Mouse (Mus musculus): ENCODE results near the gene Tmem52. TPM values are rescaled to one million over a fixed set of nuclear protein-coding genes. Genes with fewer than 3 reads are reported as not detected.
A peak's percentile ranks its signal among the peaks of the same experiment; 100 is the strongest.

The Tmem52 gene
- polyA plus RNA-seq, 1 experiment from 2014 or later = not detected

GRCm38 (mm10) chr4:155490990-155491504 is 22.1 kb downstream of the Tmem52 start, which contains the start of gene Gnb1:
Gnb1 (plus strand) TSS chr4:155491361.
- WGBS = under 1% methylated on average over 53 of the region's 60 CpGs
- H3K36me3 ChIP-seq (ENCODE audit: control insufficient read depth, insufficient read depth, low read length) = no peaks in the 10 kb centered on the region
- ATAC-seq (replicated peaks; ENCODE audit: low FRiP score) (peak; percentile 87), DNase-seq (ENCODE audit: low spot score) (peak; percentile 97)
- H3K9me3 ChIP-seq (ENCODE audit: control insufficient read depth, low read length) = no peaks in the 10 kb centered on the region
- H3K4me2 ChIP-seq (ENCODE audit: low read depth, low read length, severe bottlenecking) = peak within 1 kb of the TSS; percentile 80
- H3K27ac ChIP-seq (ENCODE audit: low read depth, low read length) = peak within 1 kb of the TSS; percentile 90
- peaks cover 6% of the 10 kb centered on the region for H3K4me1 ChIP-seq (replicated peaks; ENCODE audit: control insufficient read depth, insufficient read depth, low read length)
- peak within 1 kb of the TSS; percentile 99 for H3K4me3 ChIP-seq (ENCODE audit: low read depth, low read length)
- H3K27me3 ChIP-seq (ENCODE audit: control insufficient read depth, insufficient read depth, low read length) = no peaks in the 10 kb centered on the region
- H3K9ac ChIP-seq (ENCODE audit: low read length) = peak within 1 kb of the TSS; percentile 100

- H3K4me1 ChIP-seq (replicated peaks; ENCODE audit: control insufficient read depth, insufficient read depth, low read length) = peaks cover 6% of the 10 kb centered on the region
- H3K9ac ChIP-seq (ENCODE audit: low read length) = peak overlapping the region; percentile 100
- H3K4me2 ChIP-seq (ENCODE audit: low read depth, low read length, severe bottlenecking) = peak overlapping the region; percentile 73
- no peaks in the 10 kb centered on the region for H3K9me3 ChIP-seq (ENCODE audit: control insufficient read depth, low read length)
- peak overlapping the region; percentile 99 for H3K4me3 ChIP-seq (ENCODE audit: low read depth, low read length)
- no peaks in the 10 kb centered on the region for H3K27me3 ChIP-seq (ENCODE audit: control insufficient read depth, insufficient read depth, low read length)
- WGBS = under 1% methylated on average over 44 of the region's 54 CpGs
- H3K27ac ChIP-seq (ENCODE audit: low read depth, low read length) = peak overlapping the region; percentile 90
- DNase-seq (ENCODE audit: low spot score) (peak; percentile 78), ATAC-seq (replicated peaks; ENCODE audit: low FRiP score) (peak; percentile 62)
- no peaks in the 10 kb centered on the region for H3K36me3 ChIP-seq (ENCODE audit: control insufficient read depth, insufficient read depth, low read length)
Measured at GRCm38 (mm10) chr4:155491529-155492130, 22.7 kb downstream of the Tmem52 start.

GRCm38 (mm10) chr4:155492131-155492633 is 23.3 kb downstream of the Tmem52 start:
- Histone ChIP-seq H3K4me3 (ENCODE audit: low read depth, low read length) (peak overlapping the region; percentile 99), H3K9me3 (ENCODE audit: control insufficient read depth, low read length) (no peaks in the 10 kb centered on the region), H3K36me3 (ENCODE audit: control insufficient read depth, insufficient read depth, low read length) (no peaks in the 10 kb centered on the region), H3K27ac (ENCODE audit: low read depth, low read length) (peak overlapping the region; percentile 90), H3K27me3 (ENCODE audit: control insufficient read depth, insufficient read depth, low read length) (no peaks in the 10 kb centered on the region), H3K4me1 (replicated peaks; ENCODE audit: control insufficient read depth, insufficient read depth, low read length) (peaks cover 6% of the 10 kb centered on the region), H3K9ac (ENCODE audit: low read length) (peak overlapping the region; percentile 100), H3K4me2 (ENCODE audit: low read depth, low read length, severe bottlenecking) (peak overlapping the region; percentile 73)
- WGBS = 0% methylated on average over 46 of the region's 51 CpGs
- DNase-seq (ENCODE audit: low spot score) = peak; percentile 84
- peak; percentile 42 for ATAC-seq (replicated peaks; ENCODE audit: low FRiP score)

- Histone ChIP-seq H3K36me3 (ENCODE audit: control insufficient read depth, insufficient read depth, low read length) (no peaks in the 10 kb centered on the region), H3K9ac (ENCODE audit: low read length) (no peak overlapping the region), H3K4me2 (ENCODE audit: low read depth, low read length, severe bottlenecking) (no peak overlapping the region), H3K27ac (ENCODE audit: low read depth, low read length) (no peak overlapping the region), H3K27me3 (ENCODE audit: control insufficient read depth, insufficient read depth, low read length) (no peaks in the 10 kb centered on the region), H3K9me3 (ENCODE audit: control insufficient read depth, low read length) (no peaks in the 10 kb centered on the region), H3K4me1 (replicated peaks; ENCODE audit: control insufficient read depth, insufficient read depth, low read length) (peaks cover 6% of the 10 kb centered on the region), H3K4me3 (ENCODE audit: low read depth, low read length) (no peak overlapping the region)
- ATAC-seq (replicated peaks; ENCODE audit: low FRiP score) (no peak), DNase-seq (ENCODE audit: low spot score) (no peak)
- 87% methylated on average over 4 of the region's 4 CpGs for WGBS
Measured at GRCm38 (mm10) chr4:155494891-155495290, 26.0 kb downstream of the Tmem52 start.

GRCm38 (mm10) chr4:155497963-155498362 is 29.0 kb downstream of the Tmem52 start:
- no peak for DNase-seq (ENCODE audit: low spot score)
- 88% methylated on average over 3 of the region's 3 CpGs for WGBS
- no peak overlapping the region for H3K9ac ChIP-seq (ENCODE audit: low read length)
- H3K27me3 ChIP-seq (ENCODE audit: control insufficient read depth, insufficient read depth, low read length) = no peaks in the 10 kb centered on the region
- no peak overlapping the region for H3K27ac ChIP-seq (ENCODE audit: low read depth, low read length)
- H3K9me3 ChIP-seq (ENCODE audit: control insufficient read depth, low read length) = no peaks in the 10 kb centered on the region
- peaks cover 2% of the 10 kb centered on the region; the same call in 1 of the 2 replicates for H3K4me1 ChIP-seq (replicated peaks; ENCODE audit: control insufficient read depth, insufficient read depth, low read length)
- H3K36me3 ChIP-seq (ENCODE audit: control insufficient read depth, insufficient read depth, low read length) = no peaks in the 10 kb centered on the region
- ATAC-seq (replicated peaks; ENCODE audit: low FRiP score) = no peak
- no peak overlapping the region for H3K4me3 ChIP-seq (ENCODE audit: low read depth, low read length)
- H3K4me2 ChIP-seq (ENCODE audit: low read depth, low read length, severe bottlenecking) = no peak overlapping the region

- Histone ChIP-seq H3K27ac (ENCODE audit: low read depth, low read length) (no peak overlapping the region), H3K36me3 (ENCODE audit: control insufficient read depth, insufficient read depth, low read length) (no peaks in the 10 kb centered on the region), H3K4me2 (ENCODE audit: low read depth, low read length, severe bottlenecking) (no peak overlapping the region), H3K4me1 (replicated peaks; ENCODE audit: control insufficient read depth, insufficient read depth, low read length) (no peaks in the 10 kb centered on the region), H3K9me3 (ENCODE audit: control insufficient read depth, low read length) (no peaks in the 10 kb centered on the region), H3K4me3 (ENCODE audit: low read depth, low read length) (no peak overlapping the region), H3K27me3 (ENCODE audit: control insufficient read depth, insufficient read depth, low read length) (no peaks in the 10 kb centered on the region), H3K9ac (ENCODE audit: low read length) (no peak overlapping the region)
- DNase-seq (ENCODE audit: low spot score) (no peak), ATAC-seq (replicated peaks; ENCODE audit: low FRiP score) (no peak)
- WGBS = 91% methylated on average over 2 of the region's 2 CpGs
Measured at GRCm38 (mm10) chr4:155501126-155501525, 32.2 kb downstream of the Tmem52 start.

- Histone ChIP-seq H3K36me3 (ENCODE audit: control insufficient read depth, insufficient read depth, low read length) (no peaks in the 10 kb centered on the region), H3K4me1 (replicated peaks; ENCODE audit: control insufficient read depth, insufficient read depth, low read length) (no peaks in the 10 kb centered on the region), H3K27me3 (ENCODE audit: control insufficient read depth, insufficient read depth, low read length) (no peaks in the 10 kb centered on the region), H3K27ac (ENCODE audit: low read depth, low read length) (no peak overlapping the region), H3K9me3 (ENCODE audit: control insufficient read depth, low read length) (no peaks in the 10 kb centered on the region), H3K4me3 (ENCODE audit: low read depth, low read length) (no peak overlapping the region), H3K9ac (ENCODE audit: low read length) (no peak overlapping the region), H3K4me2 (ENCODE audit: low read depth, low read length, severe bottlenecking) (no peak overlapping the region)
- WGBS = 81% methylated on average over 8 of the region's 8 CpGs
- ATAC-seq (replicated peaks; ENCODE audit: low FRiP score) (no peak), DNase-seq (ENCODE audit: low spot score) (no peak)
Measured at GRCm38 (mm10) chr4:155505067-155505466, 36.2 kb downstream of the Tmem52 start.

- no peak overlapping the region for H3K4me2 ChIP-seq (ENCODE audit: low read depth, low read length, severe bottlenecking)
- no peaks in the 10 kb centered on the region for H3K9me3 ChIP-seq (ENCODE audit: control insufficient read depth, low read length)
- no peak overlapping the region for H3K27ac ChIP-seq (ENCODE audit: low read depth, low read length)
- H3K4me3 ChIP-seq (ENCODE audit: low read depth, low read length) = no peak overlapping the region
- H3K4me1 ChIP-seq (replicated peaks; ENCODE audit: control insufficient read depth, insufficient read depth, low read length) = no peaks in the 10 kb centered on the region
- H3K36me3 ChIP-seq (ENCODE audit: control insufficient read depth, insufficient read depth, low read length) = no peaks in the 10 kb centered on the region
- DNase-seq (ENCODE audit: low spot score) = no peak
- H3K9ac ChIP-seq (ENCODE audit: low read length) = no peak overlapping the region
- no peaks in the 10 kb centered on the region for H3K27me3 ChIP-seq (ENCODE audit: control insufficient read depth, insufficient read depth, low read length)
- WGBS = 86% methylated on average over 5 of the region's 5 CpGs
- ATAC-seq (replicated peaks; ENCODE audit: low FRiP score) = no peak
Measured at GRCm38 (mm10) chr4:155505671-155506295, 36.9 kb downstream of the Tmem52 start.

Data from forebrain, embryonic 11.5 days (tissue).